Mouse (Mus musculus) myocyte (in vitro differentiated cells): ENCODE measurements at regions not wholly inside any gene's neighbourhood (a gene's known extent, or its start where the extent isn't known, plus 50 kb on each side); places are given as distances from the start of the nearest gene placed in this dataset.

Experiments used
- CEBPB ChIP-seq: IDR thresholded peaks from 2 replicates; pipeline ENCODE4 v1.6.1; 2011; ENCODE audit warnings: mild to moderate bottlenecking, moderate library complexity; ENCODE audit not compliant: poor library complexity, insufficient read depth, severe bottlenecking
- E2F4 ChIP-seq: IDR thresholded peaks from one replicate; pipeline ENCODE4 v1.6.1; 2011; ENCODE audit warnings: mild to moderate bottlenecking, control low read depth, moderate library complexity; ENCODE audit not compliant: insufficient read depth
- MAX ChIP-seq: IDR thresholded peaks from one replicate; pipeline ENCODE4 v1.6.1; 2011; ENCODE audit warnings: low read depth, mild to moderate bottlenecking, control low read depth
- MYOG ChIP-seq, 3 experiments: IDR thresholded peaks; one replicate each; pipeline ENCODE4 v1.6.1; 2011; ENCODE audit warnings: control low read depth in 2 of 3, low read depth in 2 of 3, mild to moderate bottlenecking in 2 of 3; ENCODE audit not compliant: insufficient read length in 2 of 3, control insufficient read depth in 1 of 3, insufficient read depth in 1 of 3
- POLR2A ChIP-seq: IDR thresholded peaks from one replicate; pipeline ENCODE4 v1.6.1; 2011; ENCODE audit warnings: low read depth, mild to moderate bottlenecking, control low read depth, moderate library complexity; ENCODE audit not compliant: insufficient read length
- POLR2AphosphoS2 ChIP-seq: IDR thresholded peaks from one replicate; pipeline ENCODE4 v1.6.1; 2011; ENCODE audit warnings: low read depth, control low read depth; ENCODE audit not compliant: insufficient read length
- SRF ChIP-seq: IDR thresholded peaks from one replicate; pipeline ENCODE4 v1.6.1; 2011; ENCODE audit warnings: low read depth; ENCODE audit not compliant: control insufficient read depth, insufficient read length
- TCF12 ChIP-seq: IDR thresholded peaks from one replicate; pipeline ENCODE4 v1.6.1; 2011; ENCODE audit warnings: mild to moderate bottlenecking, control low read depth; ENCODE audit not compliant: poor library complexity, insufficient read depth, severe bottlenecking
- USF1 ChIP-seq: IDR thresholded peaks from one replicate; pipeline ENCODE4 v1.6.1; 2011; ENCODE audit warnings: low read depth, mild to moderate bottlenecking, control low read depth, moderate library complexity

- TF ChIP-seq POLR2A: no peak
- no peak for TF ChIP-seq MYOG (IDR thresholded peaks at IDR 0.05; ENCODE audit: control insufficient read depth in 1 of 3, insufficient read depth in 1 of 3, insufficient read length in 2 of 3, low read depth in 2 of 3)
- TF ChIP-seq MAX: no peak
- TF ChIP-seq CEBPB: no peak
- no peak for TF ChIP-seq TCF12
- no peak for TF ChIP-seq POLR2AphosphoS2
- TF ChIP-seq E2F4: no peak
- no peak for TF ChIP-seq USF1
- TF ChIP-seq SRF: no peak
Observed at GRCm38 (mm10) chr17:14516097-14516496, 177.9 kb downstream of the Thbs2 start.
